Mouse (Mus musculus) yolk sac, embryonic 10.5 days (tissue): ENCODE measurements around the gene Gm9507.
"Not testable (repeated sequence)": the region's sequence is repeated elsewhere in the genome, so short reads cannot be mapped to it uniquely, and the experiment has no call there.

Experiments
- DNase-seq: peaks from one replicate; pipeline ENCODE4 v3.0.0-alpha.2; 2017; ENCODE audit warnings: low spot score

Gm9507 gene

GRCm38 (mm10) chr10:77811743-77812142, at the start of gene Gm9507:
Gene Gm9507 (minus strand): TSS chr10:77811843.
- no peak for DNase-seq

DNA sequence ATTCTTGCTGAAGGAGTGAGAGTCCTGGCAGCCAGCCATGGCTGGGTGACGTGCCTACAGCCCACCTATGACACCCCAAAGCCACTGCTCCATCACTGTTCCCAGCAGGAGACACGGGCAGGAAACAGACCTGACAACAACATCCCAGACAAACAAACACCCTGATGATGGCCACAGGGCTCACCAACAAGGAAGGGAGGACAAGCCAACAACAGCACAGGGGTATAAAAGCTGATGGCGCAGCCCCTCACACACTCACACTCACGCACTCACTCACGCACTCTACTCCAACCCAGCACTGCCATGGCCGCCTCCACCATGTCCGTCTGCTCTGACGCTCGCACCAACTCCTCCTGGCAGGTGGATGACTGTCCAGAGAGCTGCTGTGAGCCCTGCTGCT, 40.9 kb upstream of the Gm9507 start, which contains the start of gene Gm10318:
Gene Gm10318 (plus strand): TSS at position 301 of the 400 bp plus-strand sequence.
- DNase-seq, result no peak

GRCm38 (mm10) chr10:77847538-77847937, 35.9 kb upstream of the Gm9507 start:
- no peak for DNase-seq

DNA sequence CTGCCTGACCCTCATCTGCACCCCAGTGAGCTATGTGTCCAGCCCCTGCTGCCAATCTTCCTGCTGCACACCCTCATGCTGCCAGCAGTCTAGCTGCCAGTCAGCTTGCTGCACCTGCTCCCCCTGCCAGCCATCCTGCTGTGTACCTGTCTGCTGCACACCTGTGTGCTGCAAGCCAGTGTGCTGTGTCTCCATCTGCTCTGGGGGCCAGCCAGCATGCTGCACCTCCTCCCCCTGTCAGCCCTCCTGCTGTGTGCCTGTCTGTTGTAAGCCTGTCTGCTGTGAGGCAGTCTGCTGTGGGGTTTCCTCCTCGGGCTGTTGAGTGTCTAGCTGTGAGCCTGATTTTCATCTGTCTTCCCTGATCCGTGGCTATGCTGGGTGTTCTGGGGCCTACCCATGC, 35.3 kb upstream of the Gm9507 start:
- no peak for DNase-seq

DNA sequence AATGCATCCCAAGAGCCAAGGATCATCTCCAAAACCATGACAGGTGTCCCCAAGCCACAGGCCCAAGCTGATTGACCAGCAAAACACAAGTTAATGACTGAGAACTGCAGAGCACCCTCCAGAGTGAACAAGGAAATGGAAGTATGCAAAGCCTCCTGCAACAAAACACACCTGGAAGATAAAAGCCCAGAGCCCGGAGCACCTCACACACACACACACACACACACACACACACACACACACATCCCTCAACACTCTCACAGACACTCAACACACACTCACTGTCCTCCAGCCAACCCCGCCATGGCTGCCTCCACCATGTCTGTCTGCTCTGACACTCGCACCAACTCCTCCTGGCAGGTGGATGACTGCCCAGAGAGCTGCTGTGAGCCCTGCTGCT, 34.9 kb upstream of the Gm9507 start, which contains the start of gene Gm36176:
Gene Gm36176 (plus strand): TSS at position 301 of the 400 bp plus-strand sequence.
- no peak for DNase-seq

GRCm38 (mm10) chr10:77839006-77839405, 27.4 kb upstream of the Gm9507 start:
- DNase-seq, result no peak

GRCm38 (mm10) chr10:77835647-77836046, 24.0 kb upstream of the Gm9507 start, which contains the start of gene Krtap10-10:
Gene Krtap10-10 (plus strand): TSS chr10:77835947.
- DNase-seq, result no peak

DNA sequence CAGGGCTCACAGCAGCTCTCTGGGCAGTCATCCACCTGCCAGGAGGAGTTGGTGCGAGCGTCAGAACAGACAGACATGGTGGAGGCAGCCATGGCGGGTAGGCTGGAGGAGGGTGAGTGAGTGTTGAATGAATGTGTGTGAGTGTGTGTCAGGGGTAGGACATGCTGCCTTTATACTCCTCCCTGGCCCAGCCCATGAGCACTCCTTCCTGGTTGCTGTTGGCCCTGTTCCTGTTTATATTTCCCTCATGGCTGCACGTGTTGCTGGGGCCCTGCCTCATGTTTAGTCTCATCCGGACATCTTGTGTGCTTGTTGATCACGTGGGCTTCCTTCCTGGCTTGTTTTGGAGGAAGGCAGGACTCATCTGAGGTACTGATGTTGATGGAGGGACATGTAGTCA, 15.3 kb upstream of the Gm9507 start, which contains the start of gene Krtap10-4:
Gene Krtap10-4 (minus strand): TSS at position 145 of the 400 bp plus-strand sequence.
- no peak for DNase-seq

DNA sequence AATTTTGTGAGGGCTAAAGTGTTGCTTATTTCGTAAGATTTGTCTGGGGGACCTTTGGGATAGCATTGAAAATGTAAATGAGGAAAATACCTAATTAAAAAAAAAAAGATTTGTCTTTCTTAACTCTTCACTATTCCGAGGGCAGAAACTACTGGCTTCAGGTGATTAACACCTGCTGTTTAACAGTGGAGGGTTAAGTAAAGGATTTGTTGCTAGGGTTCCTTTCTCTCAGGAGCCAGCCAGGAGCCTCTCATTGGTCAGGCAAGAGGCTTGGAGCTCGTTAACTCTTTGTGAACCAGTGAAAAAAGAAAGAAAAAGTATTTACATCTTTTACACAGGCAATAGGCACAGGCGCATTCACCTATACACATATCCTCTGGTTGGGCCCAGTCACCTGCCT, 7.6 kb upstream of the Gm9507 start:
- no peak for DNase-seq

- DNase-seq, result no peak
Measured at GRCm38 (mm10) chr10:77818523-77818922, 6.9 kb upstream of the Gm9507 start.

DNA sequence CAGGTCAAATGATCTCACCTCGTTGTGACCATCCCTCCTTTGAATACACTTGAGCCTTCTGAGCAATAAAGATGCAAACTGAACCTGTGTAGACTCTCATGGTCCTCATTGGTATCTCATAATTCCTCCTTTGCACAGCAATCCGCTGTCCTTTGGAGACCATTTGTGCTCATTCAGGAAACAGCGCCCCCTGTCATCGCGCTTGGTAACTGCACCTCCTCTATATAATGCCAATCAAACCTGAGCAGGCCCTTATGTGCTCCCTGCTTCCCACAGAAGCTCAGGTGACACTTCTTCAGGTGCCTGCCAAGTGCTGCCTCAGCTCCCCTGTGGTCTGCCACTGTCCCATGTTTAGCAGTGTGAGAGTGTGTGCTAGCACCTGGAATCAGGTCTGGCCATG, 3.9 kb upstream of the Gm9507 start:
- no peak for DNase-seq

GRCm38 (mm10) chr10:77814382-77814781, 2.7 kb upstream of the Gm9507 start, which contains the start of gene Gm2696:
Gene Gm2696 (plus strand): TSS chr10:77814682.
- no peak for DNase-seq

DNA sequence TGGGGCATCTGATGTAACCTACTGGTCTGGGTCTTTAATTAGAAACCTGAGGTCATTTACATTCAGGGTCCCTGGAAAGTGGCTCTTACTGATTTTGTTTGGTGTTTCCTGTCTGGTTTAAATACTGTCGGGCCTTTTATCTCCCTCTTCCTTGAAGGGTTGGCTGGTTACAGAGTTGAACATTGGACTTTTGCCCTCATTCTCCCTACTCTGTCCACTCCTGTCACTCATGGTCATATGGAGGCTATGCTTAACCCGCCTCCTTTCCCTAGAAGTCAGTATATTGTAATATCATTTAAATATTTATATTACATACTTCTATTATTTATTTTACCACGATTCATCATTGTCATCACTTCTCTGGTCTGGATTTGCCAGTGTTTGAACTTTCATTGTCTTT, 7.5 kb downstream of the Gm9507 start:
- no peak for DNase-seq

DNA sequence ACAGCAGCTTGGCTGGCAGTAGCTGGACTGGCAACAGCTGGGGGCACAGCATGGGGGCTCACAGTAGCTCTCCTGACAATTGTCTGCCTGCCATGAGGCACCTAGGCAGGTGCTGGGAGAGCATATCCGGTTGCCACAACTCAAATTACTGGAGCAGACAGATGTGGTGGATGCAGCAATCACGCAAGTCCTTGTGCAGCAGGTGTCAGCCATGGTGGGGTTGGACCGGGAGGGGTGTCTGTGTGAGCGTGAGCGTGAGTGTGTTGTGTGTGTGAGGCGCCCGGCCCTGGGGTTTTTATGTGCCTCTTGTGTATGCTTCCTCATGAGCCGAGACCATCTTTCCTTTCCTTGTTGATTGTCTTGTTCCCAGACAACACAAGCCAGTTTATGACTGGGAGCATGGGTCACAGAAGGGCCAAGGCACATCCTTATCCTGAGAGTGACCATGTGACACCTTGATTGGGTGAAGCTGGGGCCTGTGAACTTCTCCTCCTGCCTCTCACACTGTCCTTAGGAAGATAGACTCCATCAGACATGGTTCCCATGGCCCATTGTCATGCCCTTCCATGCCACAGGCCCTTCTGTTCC, 12.6 kb downstream of the Gm9507 start, which contains the start of gene Gm19668:
Gene Gm19668 (minus strand): TSS at position 213 of the 588 bp plus-strand sequence.
- DNase-seq, result no peak

GRCm38 (mm10) chr10:77798164-77798920, 13.3 kb downstream of the Gm9507 start:
- not testable (repeated sequence) for DNase-seq

GRCm38 (mm10) chr10:77797677-77798076, 14.0 kb downstream of the Gm9507 start:
- DNase-seq, result no peak

- DNase-seq, result no peak
Measured at GRCm38 (mm10) chr10:77794976-77795375, 16.7 kb downstream of the Gm9507 start, which contains the start of gene Gm9639. Gene Gm9639 (minus strand): TSS chr10:77795076.

DNA sequence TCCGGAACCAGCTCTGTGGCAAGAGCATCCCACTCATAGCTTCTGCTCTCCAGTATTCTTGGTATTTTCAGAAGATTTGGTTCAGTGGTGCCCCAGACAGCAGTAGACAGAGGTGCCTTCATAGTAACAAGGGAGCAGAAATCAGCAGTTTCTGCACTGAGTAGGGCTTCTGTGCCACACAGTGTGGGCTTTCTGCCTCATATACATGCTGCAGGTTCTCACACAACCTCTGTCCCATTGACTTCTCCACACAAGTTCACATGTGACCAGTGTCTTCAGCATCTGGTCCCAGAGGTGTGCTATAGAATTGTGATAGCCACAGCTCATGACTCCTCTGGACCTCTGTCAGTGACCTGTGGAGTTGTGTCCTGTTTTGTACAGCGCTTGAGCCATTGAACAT, 23.0 kb downstream of the Gm9507 start:
- no peak for DNase-seq

- DNase-seq, result not testable (repeated sequence)
Measured at GRCm38 (mm10) chr10:77787876-77788275, 23.8 kb downstream of the Gm9507 start, which contains the start of gene Gm7137. Gene Gm7137 (minus strand): TSS chr10:77788200.

DNA sequence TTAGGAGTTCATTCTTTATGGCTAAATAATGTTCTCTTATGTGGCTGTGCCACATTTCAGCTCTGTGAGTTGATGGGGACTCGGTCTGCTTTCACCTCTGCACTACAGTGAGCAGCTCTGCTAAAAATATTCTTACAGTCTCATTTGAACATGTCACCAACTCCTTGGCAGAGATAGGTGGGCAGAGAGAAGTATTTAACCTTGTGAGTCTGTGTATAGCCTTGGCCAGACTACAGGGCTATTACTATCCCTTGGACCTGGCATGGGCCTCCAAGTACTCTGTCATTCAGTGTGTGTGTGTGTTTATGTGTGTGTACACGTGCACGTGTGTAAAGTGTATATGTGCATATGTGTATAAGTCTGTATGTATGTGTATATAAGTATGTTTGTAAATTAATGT, 28.2 kb downstream of the Gm9507 start:
- DNase-seq, result not testable (repeated sequence)

- not testable (repeated sequence) for DNase-seq
Measured at GRCm38 (mm10) chr10:77782442-77782841, 29.2 kb downstream of the Gm9507 start, which contains the start of gene Gm3250. Gene Gm3250 (minus strand): TSS chr10:77782542.

- DNase-seq, result not testable (repeated sequence)
Measured at GRCm38 (mm10) chr10:77776844-77777243, 34.8 kb downstream of the Gm9507 start, which contains the start of gene Gm7138. Gene Gm7138 (minus strand): TSS chr10:77776944.

DNA sequence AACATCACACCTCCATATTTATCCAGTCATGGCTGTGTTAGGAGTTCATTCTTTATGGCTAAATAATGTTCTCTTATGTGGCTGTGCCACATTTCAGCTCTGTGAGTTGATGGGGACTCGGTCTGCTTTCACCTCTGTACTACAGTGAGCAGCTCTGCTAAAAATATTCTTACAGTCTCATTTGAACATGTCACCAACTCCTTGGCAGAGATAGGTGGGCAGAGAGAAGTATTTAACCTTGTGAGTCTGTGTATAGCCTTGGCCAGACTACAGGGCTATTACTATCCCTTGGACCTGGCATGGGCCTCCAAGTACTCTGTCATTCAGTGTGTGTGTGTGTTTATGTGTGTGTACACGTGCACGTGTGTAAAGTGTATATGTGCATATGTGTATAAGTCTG, 39.5 kb downstream of the Gm9507 start:
- not testable (repeated sequence) for DNase-seq
